Mouse (Mus musculus): ENCODE measurements around the gene Hapln1. TPM values are rescaled to one million over a fixed set of nuclear protein-coding genes. Genes with fewer than 3 reads are reported as not detected.

The Hapln1 gene
- total and polyA plus RNA-seq, 3 experiments = under 0.01 TPM; not detected in 2

- no peaks in the 10 kb centered on the region for H3K4me1 ChIP-seq (ENCODE audit: insufficient read depth, low read depth, low read length)
- TF ChIP-seq TAL1 (conservative IDR thresholded peaks at IDR 0.05; ENCODE audit: low read depth, low read length) = no peak
- no peak for TF ChIP-seq CTCF (IDR thresholded peaks at IDR 0.05; ENCODE audit: low read depth, low read length)
- TF ChIP-seq POLR2AphosphoS5 (IDR thresholded peaks at IDR 0.05; ENCODE audit: insufficient replicate concordance, low read depth, low read length) = no peak
- no peak for TF ChIP-seq GATA1 (IDR thresholded peaks at IDR 0.05; ENCODE audit: borderline replicate concordance, low read length)
- no peak for TF ChIP-seq GATA2 (IDR thresholded peaks at IDR 0.05; ENCODE audit: borderline replicate concordance, low read depth, low read length)
- no peaks in the 10 kb centered on the region for H3K36me3 ChIP-seq (replicated peaks)
- no peak for ATAC-seq (ENCODE audit: extremely low read depth, insufficient number of reproducible peaks, low FRiP score, poor library complexity, severe bottlenecking)
- no peaks in the 10 kb centered on the region for H3K27me3 ChIP-seq (ENCODE audit: insufficient read depth, low read length)
- no peaks in the 10 kb centered on the region for H3K9me3 ChIP-seq (replicated peaks)
- H3K4me3 ChIP-seq (ENCODE audit: low read depth, low read length) = no peak overlapping the region
- DNase-seq (ENCODE audit: low spot score) = no peak
Observed at GRCm38 (mm10) chr13:89653279-89653678, 113.7 kb downstream of the Hapln1 start.

- no peak overlapping the region for H3K4me3 ChIP-seq (ENCODE audit: low read depth, low read length)
- ATAC-seq (ENCODE audit: extremely low read depth, insufficient number of reproducible peaks, low FRiP score, poor library complexity, severe bottlenecking) (no peak), DNase-seq (ENCODE audit: low spot score) (no peak)
- H3K36me3 ChIP-seq (replicated peaks) = no peaks in the 10 kb centered on the region
- TF ChIP-seq GATA2 (IDR thresholded peaks at IDR 0.05; ENCODE audit: borderline replicate concordance, low read depth, low read length) = no peak
- no peak for TF ChIP-seq TAL1 (conservative IDR thresholded peaks at IDR 0.05; ENCODE audit: low read depth, low read length)
- no peak for TF ChIP-seq POLR2AphosphoS5 (IDR thresholded peaks at IDR 0.05; ENCODE audit: insufficient replicate concordance, low read depth, low read length)
- TF ChIP-seq GATA1 (IDR thresholded peaks at IDR 0.05; ENCODE audit: borderline replicate concordance, low read length) = no peak
- TF ChIP-seq CTCF (IDR thresholded peaks at IDR 0.05; ENCODE audit: low read depth, low read length) = no peak
- H3K4me1 ChIP-seq (ENCODE audit: insufficient read depth, low read depth, low read length) = no peaks in the 10 kb centered on the region
- H3K9me3 ChIP-seq (replicated peaks) = no peaks in the 10 kb centered on the region
- no peaks in the 10 kb centered on the region for H3K27me3 ChIP-seq (ENCODE audit: insufficient read depth, low read length)
Observed at GRCm38 (mm10) chr13:89657046-89657445, 117.5 kb downstream of the Hapln1 start.

Other genes with a start within 250 kb of the Hapln1 start
- not detected in 2 replicates for gene Vcan, start 202.7 kb downstream of the Hapln1 start, total RNA-seq (2014; fragmentation: Nextera tagmentation)
- 0.06 and 0.22 TPM in 2 replicates for gene Vcan, start 202.7 kb downstream of the Hapln1 start, total RNA-seq (2017)
- not detected in 2 replicates for gene Vcan, start 202.7 kb downstream of the Hapln1 start, polyA plus RNA-seq (2012)

All from G1E (cell line).